Mouse (Mus musculus): ENCODE results near the gene Nos3.

Gene Nos3

GRCm38 (mm10) chr5:24364508-24364907 lies at the start of gene Nos3:
TSS of gene Nos3 (plus strand) at chr5:24364810.
- DNase-seq = no peak

- no peak for DNase-seq
Measured at GRCm38 (mm10) chr5:24319776-24320466, 44.7 kb upstream of the Nos3 start.

GRCm38 (mm10) chr5:24320467-24320813 lies 44.2 kb upstream of the Nos3 start:
- no peak for DNase-seq

GRCm38 (mm10) chr5:24320894-24321293 lies 43.7 kb upstream of the Nos3 start:
- no peak for DNase-seq

GRCm38 (mm10) chr5:24321711-24322682 lies 42.6 kb upstream of the Nos3 start:
- no peak for DNase-seq

- no peak for DNase-seq
Measured at GRCm38 (mm10) chr5:24325251-24325650, 39.4 kb upstream of the Nos3 start.

- no peak for DNase-seq
Measured at GRCm38 (mm10) chr5:24326166-24326841, 38.3 kb upstream of the Nos3 start.

- DNase-seq = no peak
Measured at GRCm38 (mm10) chr5:24326842-24327417, 37.7 kb upstream of the Nos3 start.

GRCm38 (mm10) chr5:24328813-24329211 lies 35.8 kb upstream of the Nos3 start:
- DNase-seq = peak; percentile 60

GRCm38 (mm10) chr5:24329212-24329964 lies 35.2 kb upstream of the Nos3 start:
- DNase-seq = peak; percentile 77

GRCm38 (mm10) chr5:24329965-24330298 lies 34.7 kb upstream of the Nos3 start:
- no peak for DNase-seq

GRCm38 (mm10) chr5:24332401-24332800 lies 32.2 kb upstream of the Nos3 start:
- no peak for DNase-seq

GRCm38 (mm10) chr5:24334749-24335148 lies 29.9 kb upstream of the Nos3 start:
- no peak for DNase-seq

- no peak for DNase-seq
Measured at GRCm38 (mm10) chr5:24335888-24336511, 28.6 kb upstream of the Nos3 start.

- DNase-seq = no peak
Measured at GRCm38 (mm10) chr5:24337366-24337765, 27.2 kb upstream of the Nos3 start.

GRCm38 (mm10) chr5:24337821-24338220 lies 26.8 kb upstream of the Nos3 start:
- DNase-seq = no peak

- no peak for DNase-seq
Measured at GRCm38 (mm10) chr5:24342205-24342963, 22.2 kb upstream of the Nos3 start.

- DNase-seq = no peak
Measured at GRCm38 (mm10) chr5:24342966-24343365, 21.6 kb upstream of the Nos3 start.

GRCm38 (mm10) chr5:24343379-24343778 lies 21.2 kb upstream of the Nos3 start:
- DNase-seq = no peak

GRCm38 (mm10) chr5:24343977-24344436 lies 20.6 kb upstream of the Nos3 start:
- no peak for DNase-seq

- DNase-seq = no peak
Measured at GRCm38 (mm10) chr5:24344477-24345051, 20.0 kb upstream of the Nos3 start.

Measured in cerebellum, adult 11-12 months (tissue).